Mouse (Mus musculus) stomach, postnatal 0 days (tissue): ENCODE measurements at regions not wholly inside any gene's neighbourhood (a gene's known extent, or its start where the extent isn't known, plus 50 kb on each side); places are given as distances from the start of the nearest gene placed in this dataset.

ENCODE experiments used
- CTCF ChIP-seq: IDR thresholded peaks from 2 replicates; pipeline ENCODE4 v1.5.1; 2016; ENCODE audit warnings: antibody characterized with exemption, low read depth, mild to moderate bottlenecking, moderate library complexity
- EP300 ChIP-seq: optimal IDR thresholded peaks from 2 replicates; pipeline ENCODE3; 2016; ENCODE audit warnings: antibody characterized with exemption

- TF ChIP-seq CTCF (no peak), EP300 (no peak)
Measured at GRCm38 (mm10) chr4:10242117-10242516, 632.2 kb upstream of the 2610301B20Rik start.
